Mouse (Mus musculus) gastrocnemius, adult 18-20 months (tissue): ENCODE results near the gene Clcn2. TPM values are rescaled to one million over a fixed set of nuclear protein-coding genes. Genes with fewer than 3 reads are reported as not detected.
A peak's percentile ranks its signal among the peaks of the same experiment; 100 is the strongest.

Experiments
- DNase-seq: peaks from one replicate; pipeline ENCODE4 v3.0.0; 2021; ENCODE audit warnings: low spot score
- long read RNA-seq, 2 experiments: library from polyadenylated mRNA; stranded (forward); transcript quantifications; one replicate each; pipeline ENCODE4 v2.0.0; 2021
- total RNA-seq, 2 experiments: library from RNA; stranded (reverse); gene quantifications; 2 replicates each; pipeline ENCODE4 v1.2.3; 2021

Gene Clcn2
- 1 to 10 TPM in 1 of 2 experiments, under 1 TPM in 1; 0.64 to 1.1 TPM for total RNA-seq
- long read RNA-seq, experiment 1: 0 reads
- long read RNA-seq, experiment 2: 0 reads

GRCm38 (mm10) chr16:20717181-20717977 is at the start of gene Clcn2, which contains the start of gene Polr2h:
Clcn2 (minus strand) TSS chr16:20717746.
Polr2h (plus strand) TSS chr16:20717665.
- peak; percentile 97 for DNase-seq

DNA sequence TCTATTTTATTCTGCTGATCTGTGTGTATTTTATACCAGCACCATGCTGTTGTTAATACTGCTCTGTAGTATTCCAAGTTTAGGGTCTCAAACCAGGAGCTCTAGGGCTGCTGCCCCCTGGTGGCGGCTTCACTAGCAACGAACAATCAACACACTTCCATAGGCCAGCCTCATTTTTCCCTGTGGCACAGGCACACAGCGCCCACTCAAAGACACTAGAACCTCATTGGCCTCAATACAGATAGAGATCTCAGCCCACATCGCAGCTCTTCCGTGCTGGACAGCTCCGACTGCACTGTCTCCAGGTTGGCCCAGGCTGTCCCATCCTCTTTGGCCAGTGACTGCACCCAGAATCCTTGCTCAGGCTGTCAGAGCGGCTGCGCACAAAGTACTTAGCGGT is 47.7 kb upstream of the Clcn2 start:
- DNase-seq: peak; percentile 17

DNA sequence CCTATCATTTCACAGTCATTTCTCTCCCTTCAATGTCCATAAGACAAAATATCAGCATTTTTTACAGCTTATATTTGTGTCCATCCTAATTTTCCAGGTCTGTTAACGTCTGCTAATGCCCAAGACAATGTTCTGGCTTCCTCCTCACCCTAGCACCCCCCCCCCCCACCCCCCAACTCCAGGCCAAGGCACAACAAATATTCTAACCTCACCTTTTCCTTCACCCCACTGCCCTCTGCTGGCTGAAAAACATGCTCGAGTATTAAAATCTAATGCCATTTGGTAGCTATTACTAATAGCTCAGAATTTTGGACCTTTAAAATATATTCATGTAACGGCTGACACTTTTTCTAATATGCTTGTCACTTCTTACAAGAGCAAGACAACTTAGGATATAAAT is 44.1 kb upstream of the Clcn2 start:
- peak; percentile 68 for DNase-seq

DNA sequence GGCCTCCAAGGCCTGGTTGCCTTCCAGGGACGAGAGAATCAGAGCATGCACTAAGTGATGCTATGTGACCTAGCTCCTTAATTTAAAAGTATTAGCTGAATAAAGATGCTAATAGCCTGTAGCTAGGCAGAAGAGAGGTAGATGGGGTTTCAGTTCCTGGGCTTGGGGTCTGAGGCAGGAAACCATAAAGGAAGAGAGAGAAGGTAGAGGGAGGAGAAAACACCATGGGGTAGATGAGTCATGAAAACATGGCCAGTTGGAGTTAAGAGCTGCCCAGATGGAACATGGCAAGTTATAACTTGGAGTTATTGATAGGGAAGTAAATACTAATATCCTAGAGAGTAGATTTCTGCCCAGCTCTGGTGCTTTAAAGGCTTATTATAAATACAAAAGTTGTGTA is 39.8 kb upstream of the Clcn2 start:
- no peak for DNase-seq

DNA sequence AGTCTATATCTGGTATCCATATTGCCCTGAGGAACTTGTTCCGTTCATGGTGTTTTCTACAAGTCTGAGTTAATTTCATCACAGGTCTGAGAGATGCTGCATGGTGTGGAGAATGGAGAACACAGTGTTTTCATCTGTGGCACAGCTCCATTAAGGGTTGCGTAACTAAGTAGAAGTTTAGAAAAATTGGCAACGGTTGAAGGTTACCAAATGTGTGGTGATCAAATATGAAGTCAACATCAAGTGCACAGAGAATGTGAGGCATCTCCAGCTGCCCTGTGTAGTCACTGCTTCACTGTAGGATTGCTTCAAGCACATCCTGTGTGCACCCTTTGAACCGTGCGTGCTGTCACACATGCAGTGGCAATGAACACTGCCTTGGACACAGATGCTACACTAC is 38.5 kb upstream of the Clcn2 start:
- peak; percentile 82 for DNase-seq

DNA sequence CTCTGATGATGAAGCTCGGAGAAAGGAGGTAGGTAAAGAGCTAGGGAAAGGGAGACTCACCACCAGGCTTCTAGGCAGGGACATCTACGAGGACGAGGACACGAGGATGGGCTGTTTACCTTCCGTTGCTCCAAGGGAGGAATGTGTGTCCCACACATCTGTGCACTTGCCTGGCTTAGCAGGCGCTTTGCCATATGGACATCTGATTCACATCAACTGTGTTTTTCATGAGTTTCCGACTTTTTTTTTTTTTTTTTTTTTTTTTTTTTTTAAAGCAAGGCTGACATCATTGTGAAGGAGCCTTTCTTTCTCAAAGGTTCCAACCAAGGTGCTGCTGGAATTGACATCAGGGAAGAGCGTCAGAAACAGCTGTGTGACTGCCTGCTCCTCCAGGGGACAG is 33.0 kb upstream of the Clcn2 start:
- DNase-seq: no peak

DNA sequence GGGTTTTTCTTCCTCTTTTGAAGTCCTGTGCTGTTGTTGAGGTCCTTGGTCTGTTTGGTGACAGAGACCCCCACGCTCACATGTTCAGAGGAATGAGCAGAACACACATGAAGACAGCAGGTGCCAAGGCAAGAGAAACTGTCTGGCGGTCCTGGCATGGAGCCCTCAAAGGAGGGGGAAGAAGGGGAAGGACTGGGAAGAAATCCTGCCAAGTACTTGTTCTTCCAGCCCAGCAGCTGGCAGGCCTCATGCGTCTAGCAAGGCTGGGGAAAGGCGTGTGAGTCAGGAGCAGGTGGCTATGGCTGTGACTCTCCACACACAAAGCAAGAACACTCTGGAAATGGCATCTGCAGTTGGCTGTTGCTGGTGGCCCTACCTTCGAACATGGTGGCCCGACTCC is 29.1 kb upstream of the Clcn2 start:
- peak; percentile 81 for DNase-seq

- DNase-seq: no peak
Measured at GRCm38 (mm10) chr16:20739845-20740244, 22.3 kb upstream of the Clcn2 start.

- no peak for DNase-seq
Measured at GRCm38 (mm10) chr16:20736823-20737222, 19.3 kb upstream of the Clcn2 start.

DNA sequence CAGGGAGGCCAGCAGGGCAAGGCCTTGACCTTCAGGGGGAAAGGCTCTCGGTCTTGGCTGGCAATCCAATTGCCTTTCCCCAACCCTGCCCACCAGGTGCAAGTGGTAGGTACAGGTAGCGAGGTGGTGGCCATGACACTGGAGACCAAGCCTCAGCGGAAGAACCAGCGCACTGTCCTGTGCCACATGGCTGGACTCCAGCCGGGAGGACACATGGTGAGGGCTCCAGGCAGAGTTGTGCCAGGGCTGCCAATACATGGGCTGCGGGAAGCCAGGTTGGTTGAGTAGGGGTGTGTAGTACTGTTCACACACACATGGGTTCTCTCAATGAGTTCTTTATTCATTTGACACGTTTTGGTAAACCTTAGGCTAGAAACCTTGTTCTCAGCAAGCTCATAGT is 18.6 kb upstream of the Clcn2 start:
- DNase-seq: no peak

GRCm38 (mm10) chr16:20735651-20736050 is 18.1 kb upstream of the Clcn2 start:
- DNase-seq: no peak

DNA sequence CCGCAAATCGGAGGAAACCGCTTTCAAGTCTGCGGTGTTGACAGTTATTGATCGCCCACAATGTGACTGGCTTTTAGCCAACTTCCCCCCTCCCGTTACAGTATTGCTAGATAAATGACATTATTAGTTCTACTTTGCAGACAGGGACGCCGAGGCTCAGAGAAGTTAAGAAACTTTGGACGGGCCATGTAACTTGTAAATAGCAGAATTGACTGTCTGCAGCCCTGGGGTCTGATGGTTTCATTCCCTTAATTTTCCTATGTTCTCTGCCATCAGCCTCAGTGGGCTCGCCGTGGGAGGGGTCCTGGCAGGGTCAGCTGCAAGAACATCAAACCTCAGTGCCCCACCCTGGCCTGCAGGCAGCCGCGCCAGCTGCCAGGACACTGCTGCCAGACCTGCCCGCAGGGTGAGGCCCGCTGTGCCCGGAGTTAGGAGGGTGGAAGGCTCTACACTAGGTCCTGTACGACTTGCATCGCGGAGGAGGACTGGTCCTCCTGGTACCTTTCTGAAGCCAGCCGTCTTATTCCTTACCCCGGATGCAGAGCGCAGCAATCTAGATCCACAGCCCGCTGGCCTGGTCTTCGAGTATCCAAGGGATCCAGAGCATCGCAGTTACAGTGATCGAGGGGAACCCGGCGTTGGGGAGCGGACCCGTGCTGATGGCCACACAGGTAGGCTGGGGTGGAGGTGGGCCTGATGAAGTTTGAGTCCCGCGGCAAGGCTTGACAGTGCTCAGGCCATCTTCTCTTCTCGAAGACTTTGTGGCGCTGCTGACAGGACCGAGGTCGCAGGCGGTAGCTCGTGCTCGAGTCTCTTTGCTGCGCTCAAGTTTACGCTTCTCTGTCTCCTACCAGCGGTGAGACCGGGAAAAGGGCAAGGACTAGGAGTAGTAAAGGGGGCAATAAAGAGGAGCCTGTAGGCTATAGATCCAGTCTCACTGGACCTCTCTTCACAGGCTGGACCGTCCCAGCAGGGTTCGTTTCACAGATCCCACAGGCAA is 16.5 kb upstream of the Clcn2 start, which contains the start of gene Thpo:
Gene Thpo (minus strand): TSS at position 781 of the 1,000 bp plus-strand sequence.
- no peak for DNase-seq

DNA sequence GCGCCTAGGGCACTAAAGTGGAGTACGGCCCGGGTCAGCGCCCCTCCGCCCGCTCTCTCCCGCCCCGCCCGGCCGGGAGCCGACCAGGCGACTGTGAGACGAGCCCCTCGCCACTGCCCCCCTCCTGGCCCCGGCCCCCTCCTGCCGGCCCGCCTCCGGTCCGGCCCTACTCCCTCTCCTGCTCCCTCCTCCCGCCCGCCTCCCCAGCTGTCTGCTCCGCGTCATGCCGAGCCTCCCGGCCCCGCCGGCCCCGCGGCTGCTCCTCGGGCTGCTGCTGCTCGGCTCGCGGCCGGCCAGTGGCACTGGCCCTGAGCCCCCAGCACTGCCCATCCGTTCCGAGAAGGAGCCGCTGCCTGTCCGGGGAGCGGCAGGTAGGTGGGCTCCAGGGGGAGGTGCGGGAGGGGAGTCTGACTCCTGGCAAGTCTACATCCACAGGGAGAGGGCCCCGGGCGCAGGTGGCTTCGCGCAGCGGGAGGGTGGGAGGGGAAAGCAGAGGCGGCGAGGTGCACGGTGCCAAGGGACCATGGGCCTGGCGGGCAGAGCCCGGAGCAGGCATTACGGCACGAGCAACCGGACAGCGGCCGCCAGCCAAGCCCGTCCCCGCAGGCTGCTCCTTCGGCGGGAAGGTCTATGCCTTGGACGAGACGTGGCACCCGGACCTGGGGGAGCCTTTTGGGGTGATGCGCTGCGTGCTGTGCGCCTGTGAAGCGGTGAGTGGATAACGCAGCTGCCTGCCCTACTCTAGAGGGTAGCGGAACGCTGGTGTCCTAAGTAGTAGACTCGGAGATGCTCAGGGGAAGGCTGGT is 15.6 kb upstream of the Clcn2 start, which contains the start of gene Chrd:
Gene Chrd (plus strand): TSS at position 203 of the 806 bp plus-strand sequence.
- DNase-seq: peak; percentile 81

GRCm38 (mm10) chr16:20732251-20732924 is 14.8 kb upstream of the Clcn2 start:
- DNase-seq: no peak

- no peak for DNase-seq
Measured at GRCm38 (mm10) chr16:20731688-20732087, 14.1 kb upstream of the Clcn2 start.

DNA sequence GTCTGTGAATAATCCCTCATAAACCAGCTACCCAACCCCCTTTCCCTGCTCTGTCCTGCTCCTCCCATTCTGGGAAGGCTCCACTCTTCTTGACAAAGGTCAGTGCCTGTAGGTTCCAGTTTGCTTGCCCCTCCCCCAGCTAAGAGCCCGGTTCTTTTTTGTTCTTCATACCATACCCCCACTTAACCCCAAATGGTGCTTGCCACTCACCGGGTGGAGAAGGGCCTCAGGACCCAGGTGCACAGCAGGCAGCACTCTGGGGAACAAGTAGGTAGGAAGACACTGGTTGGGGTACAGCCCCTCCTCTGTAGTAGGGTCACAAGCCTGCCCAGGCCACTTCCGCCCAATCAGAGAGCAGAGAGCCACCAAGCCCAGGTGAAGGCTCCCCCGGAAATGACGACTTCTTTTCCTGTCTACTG is 12.8 kb upstream of the Clcn2 start:
- peak; percentile 43 for DNase-seq

DNA sequence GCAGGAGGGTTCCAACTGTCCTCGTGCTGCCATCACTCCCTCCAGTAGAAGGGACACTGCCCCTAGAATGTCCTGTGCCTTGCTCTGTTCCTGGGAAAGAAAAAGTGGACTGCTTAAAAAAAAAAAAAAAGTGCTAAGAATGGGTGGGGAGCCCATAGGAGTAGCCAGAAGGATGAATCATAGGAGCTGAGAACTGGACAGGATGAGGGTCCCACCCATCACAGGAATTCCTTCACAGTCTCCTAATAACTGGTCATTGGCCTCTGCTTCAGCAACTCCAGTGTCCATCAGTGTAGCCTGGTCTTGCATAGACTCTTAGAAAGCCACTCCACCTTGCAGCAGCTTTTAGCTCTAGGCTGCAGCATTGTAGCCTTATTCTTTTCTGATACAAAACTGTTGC is 8.8 kb upstream of the Clcn2 start:
- peak; percentile 42 for DNase-seq

GRCm38 (mm10) chr16:20725750-20726149 is 8.2 kb upstream of the Clcn2 start:
- no peak for DNase-seq

- DNase-seq: no peak
Measured at GRCm38 (mm10) chr16:20725321-20725720, 7.8 kb upstream of the Clcn2 start.

DNA sequence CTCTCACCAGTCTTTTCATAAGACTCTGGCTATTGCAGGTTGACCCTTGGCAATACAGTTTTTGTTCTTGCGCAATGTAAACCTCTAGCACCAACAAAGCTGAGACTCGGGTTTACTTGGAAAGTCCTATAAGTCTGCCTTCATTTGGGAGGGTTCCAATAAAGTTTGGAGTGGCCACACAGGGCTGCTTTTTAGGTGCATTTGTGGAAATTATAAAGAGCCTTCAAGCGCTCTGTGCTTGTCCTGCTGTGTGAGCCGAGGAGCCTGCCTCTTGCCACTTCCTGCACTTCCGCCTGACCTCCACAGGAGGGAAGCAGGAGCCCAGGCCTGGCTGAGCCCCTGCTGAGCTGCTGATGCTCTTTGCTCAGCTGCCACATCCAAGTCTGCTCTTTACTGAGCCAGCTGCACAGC is 6.8 kb upstream of the Clcn2 start:
- peak; percentile 65 for DNase-seq
